Mouse (Mus musculus) kidney, postnatal 10 days (tissue): Measurements from ENCODE around the gene 2300002M23Rik.

Experiments
- DNase-seq: peaks from one replicate; pipeline ENCODE4 v3.0.0; 2021; ENCODE audit warnings: mixed read lengths

Gene 2300002M23Rik

GRCm38 (mm10) chr17:35556812-35557211, 10.4 kb upstream of the 2300002M23Rik start:
- DNase-seq: peak; percentile 72

- no peak for DNase-seq
Measured at GRCm38 (mm10) chr17:35557351-35557750, 9.9 kb upstream of the 2300002M23Rik start.

- no peak for DNase-seq
Measured at GRCm38 (mm10) chr17:35558216-35558615, 9.0 kb upstream of the 2300002M23Rik start.

- DNase-seq: no peak
Measured at GRCm38 (mm10) chr17:35567767-35568166, 517 bp downstream of the 2300002M23Rik start.

- no peak for DNase-seq
Measured at GRCm38 (mm10) chr17:35569091-35569944, 2.1 kb downstream of the 2300002M23Rik start.

GRCm38 (mm10) chr17:35570836-35571235, 3.6 kb downstream of the 2300002M23Rik start:
- DNase-seq: no peak

- no peak for DNase-seq
Measured at GRCm38 (mm10) chr17:35571477-35571876, 4.2 kb downstream of the 2300002M23Rik start.

GRCm38 (mm10) chr17:35578211-35578610, 11.0 kb downstream of the 2300002M23Rik start:
- DNase-seq: peak; percentile 90

- no peak for DNase-seq
Measured at GRCm38 (mm10) chr17:35582900-35583299, 15.7 kb downstream of the 2300002M23Rik start.

- peak; percentile 89 for DNase-seq
Measured at GRCm38 (mm10) chr17:35584330-35584937, 17.2 kb downstream of the 2300002M23Rik start.

- DNase-seq: no peak
Measured at GRCm38 (mm10) chr17:35587291-35587690, 20.0 kb downstream of the 2300002M23Rik start.

- no peak for DNase-seq
Measured at GRCm38 (mm10) chr17:35588387-35588786, 21.1 kb downstream of the 2300002M23Rik start.

GRCm38 (mm10) chr17:35590410-35591218, 23.4 kb downstream of the 2300002M23Rik start:
- peak; percentile 85 for DNase-seq

- no peak for DNase-seq
Measured at GRCm38 (mm10) chr17:35591219-35591578, 23.9 kb downstream of the 2300002M23Rik start.

- DNase-seq: no peak
Measured at GRCm38 (mm10) chr17:35591731-35592130, 24.5 kb downstream of the 2300002M23Rik start.

- DNase-seq: no peak
Measured at GRCm38 (mm10) chr17:35592131-35592530, 24.9 kb downstream of the 2300002M23Rik start.

- DNase-seq: no peak
Measured at GRCm38 (mm10) chr17:35593786-35594185, 26.5 kb downstream of the 2300002M23Rik start.

- no peak for DNase-seq
Measured at GRCm38 (mm10) chr17:35594456-35594855, 27.2 kb downstream of the 2300002M23Rik start.

GRCm38 (mm10) chr17:35597399-35597798, 30.1 kb downstream of the 2300002M23Rik start:
- DNase-seq: no peak

GRCm38 (mm10) chr17:35601249-35601648, 34.0 kb downstream of the 2300002M23Rik start, which contains the start of gene Sfta2:
Gene Sfta2, plus strand, starts transcription at chr17:35601549.
- no peak for DNase-seq

- DNase-seq: no peak
Measured at GRCm38 (mm10) chr17:35601736-35602354, 34.6 kb downstream of the 2300002M23Rik start.

- no peak for DNase-seq
Measured at GRCm38 (mm10) chr17:35617127-35617526, 49.9 kb downstream of the 2300002M23Rik start.
